Comparison of ENCODE assay signal across 8 mouse cellular contexts in the genomic region with DNA sequence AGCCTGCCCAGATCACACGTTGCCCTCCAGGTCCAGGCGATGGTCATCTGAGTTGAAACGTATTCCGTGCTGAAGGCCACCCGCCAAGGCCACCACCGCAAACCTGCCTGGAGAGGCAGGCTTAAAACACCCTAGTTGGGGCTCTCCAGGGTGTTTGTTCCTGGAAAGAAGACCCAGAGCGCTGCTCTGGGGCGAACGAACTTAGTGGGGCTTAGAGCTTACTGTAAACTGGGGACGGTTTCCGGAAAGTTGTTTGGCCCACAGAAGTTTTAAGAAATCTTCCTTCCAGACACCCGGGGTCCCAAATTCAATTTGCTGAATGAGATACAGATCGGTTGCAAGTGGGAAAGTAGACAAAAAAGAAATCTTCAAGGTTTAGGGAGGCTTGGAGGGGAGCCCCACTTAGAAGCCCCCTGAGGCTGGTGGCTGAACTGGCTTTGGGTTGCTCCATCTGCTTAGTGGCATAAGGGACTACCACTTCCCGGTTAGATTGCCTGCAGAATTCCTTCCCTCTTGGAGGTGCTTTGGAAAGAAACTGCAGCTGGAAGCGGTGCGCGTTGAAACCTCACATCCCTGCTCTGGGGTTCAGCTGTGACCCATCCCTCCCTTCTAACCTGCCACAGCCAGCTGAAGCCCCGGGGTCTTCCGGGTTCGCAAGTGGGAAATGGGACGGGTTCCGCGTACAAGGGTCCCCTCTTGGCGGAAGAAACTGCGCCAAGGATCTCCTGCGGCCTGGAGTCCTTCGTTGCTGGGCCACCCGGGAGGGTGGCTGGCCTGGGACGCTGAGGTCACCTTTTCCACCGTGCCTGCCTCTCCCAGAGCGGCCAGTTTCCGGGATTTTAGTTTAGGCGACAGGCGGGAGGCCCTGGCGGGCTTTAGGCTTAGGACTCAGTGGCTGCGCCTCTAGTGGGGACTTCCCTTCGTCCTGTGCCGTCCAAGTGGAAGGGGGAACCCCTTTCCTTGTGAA. TPM values are rescaled to one million over a fixed set of nuclear protein-coding genes. Genes with fewer than 3 reads are reported as not detected.
DNase-seq lines count a peak whose midpoint lies in the region; ATAC-seq and TF ChIP-seq lines count a peak whose summit lies in the region.

No protein-coding gene starts in this region.

- H3K4me2 ChIP-seq in lung, embryonic 14.5 days: peak overlapping the region; percentile 43
- peak overlapping the region; percentile 48 for H3K4me2 ChIP-seq in heart, embryonic 15.5 days
- H3K4me2 ChIP-seq in liver, embryonic 15.5 days: peak overlapping the region; percentile 18; the same call in 1 of the 2 replicates

- no peak for ATAC-seq in lung, embryonic 14.5 days (ENCODE audit: insufficient read depth)
- ATAC-seq in heart, embryonic 15.5 days (replicated peaks; ENCODE audit: insufficient number of reproducible peaks, insufficient read depth, low FRiP score, low read depth): no peak
- no peak for ATAC-seq in liver, embryonic 15.5 days (ENCODE audit: insufficient read depth)

- peaks cover 85% of the 10 kb centered on the region for H3K27me3 ChIP-seq in lung, embryonic 14.5 days (ENCODE audit: insufficient read depth, low read length)
- H3K27me3 ChIP-seq in heart, embryonic 15.5 days: peaks cover 97% of the 10 kb centered on the region
- H3K27me3 ChIP-seq in liver, embryonic 15.5 days: peaks cover 100% of the 10 kb centered on the region

- peak; percentile 26; the same call in 1 of the 2 replicates for TF ChIP-seq CTCF in lung, embryonic 14.5 days (IDR thresholded peaks at IDR 0.05; ENCODE audit: low read depth)

- no peaks in the 10 kb centered on the region for H3K4me1 ChIP-seq in lung, embryonic 14.5 days (ENCODE audit: insufficient read depth)
- H3K4me1 ChIP-seq in heart, embryonic 15.5 days (replicated peaks): peaks cover 36% of the 10 kb centered on the region
- H3K4me1 ChIP-seq in liver, embryonic 15.5 days (replicated peaks): no peaks in the 10 kb centered on the region; the same call in none of the 2 replicates

- no peak overlapping the region for H3K27ac ChIP-seq in lung, embryonic 14.5 days (ENCODE audit: low read depth)
- no peak overlapping the region for H3K27ac ChIP-seq in heart, embryonic 15.5 days
- H3K27ac ChIP-seq in liver, embryonic 15.5 days (replicated peaks): no peak overlapping the region

- no peak overlapping the region; the same call in 1 of the 2 replicates for H3K4me3 ChIP-seq in lung, embryonic 14.5 days (ENCODE audit: low read depth, low read length)
- peak overlapping the region; percentile 26 for H3K4me3 ChIP-seq in heart, embryonic 15.5 days
- H3K4me3 ChIP-seq in liver, embryonic 15.5 days (replicated peaks): no peak overlapping the region

- peak; percentile 52 for DNase-seq in lung, embryonic 14.5 days
- DNase-seq in lung, adult 18-20 months: no peak
- DNase-seq in embryo, embryonic 11 days: peak; percentile 67
- no peak for DNase-seq in cerebellum, postnatal 14 days
- DNase-seq in thymus, postnatal 14 days: no peak
- DNase-seq in ovary, postnatal 10 days (ENCODE audit: low spot score): no peak

- no peaks in the 10 kb centered on the region for H3K9me3 ChIP-seq in lung, embryonic 14.5 days (ENCODE audit: low read depth, low read length)
- no peaks in the 10 kb centered on the region for H3K9me3 ChIP-seq in heart, embryonic 15.5 days (replicated peaks)
- no peaks in the 10 kb centered on the region for H3K9me3 ChIP-seq in liver, embryonic 15.5 days (replicated peaks)

- no peaks in the 10 kb centered on the region for H3K36me3 ChIP-seq in lung, embryonic 14.5 days (ENCODE audit: insufficient read depth)
- no peaks in the 10 kb centered on the region for H3K36me3 ChIP-seq in heart, embryonic 15.5 days
- no peaks in the 10 kb centered on the region for H3K36me3 ChIP-seq in liver, embryonic 15.5 days (replicated peaks)

- 1% methylated on average over 38 of the region's 38 CpGs for WGBS in lung, embryonic 14.5 days
- WGBS in heart, embryonic 15.5 days: 2% methylated on average over 38 of the region's 38 CpGs
- WGBS in liver, embryonic 15.5 days (ENCODE audit: insufficient replicate concordance): under 1% methylated on average over 38 of the region's 38 CpGs

- H3K9ac ChIP-seq in lung, embryonic 14.5 days: no peak overlapping the region
- no peak overlapping the region for H3K9ac ChIP-seq in heart, embryonic 15.5 days
- no peak overlapping the region for H3K9ac ChIP-seq in liver, embryonic 15.5 days

RNA-seq across cellular contexts. Expression of a gene that starts 3.3 kb away (rescaled TPM):
- 0.35 and 0.86 TPM in 2 replicates for polyA plus RNA-seq in lung, embryonic 14.5 days (2014; fragmentation: Nextera tagmentation; extraction: Ambion mirVana)
- polyA plus RNA-seq in heart, embryonic 15.5 days (2015; fragmentation: Nextera tagmentation; extraction: Ambion mirVana): 0.20 and 0.48 TPM in 2 replicates
- 0.37 and 0.46 TPM in 2 replicates for polyA plus RNA-seq in liver, embryonic 15.5 days (2015; fragmentation: Nextera tagmentation; extraction: Ambion mirVana)

RNA-seq across cellular contexts. Expression of a gene that starts 34.1 kb away (rescaled TPM):
- polyA plus RNA-seq in lung, embryonic 14.5 days (2014; fragmentation: Nextera tagmentation; extraction: Ambion mirVana): 13.7 and 14.8 TPM in 2 replicates
- 4.6 and 7.4 TPM in 2 replicates for polyA plus RNA-seq in heart, embryonic 15.5 days (2015; fragmentation: Nextera tagmentation; extraction: Ambion mirVana)
- polyA plus RNA-seq in liver, embryonic 15.5 days (2015; fragmentation: Nextera tagmentation; extraction: Ambion mirVana): 0.40 and 0.47 TPM in 2 replicates

Comparison
In these comparisons a context has a peak if more than half of its experiments do, and no peak if none do; other contexts are left out.
1. DNase-seq: peak in lung, embryonic 14.5 days (single experiment) and embryo, embryonic 11 days (single experiment); none in lung, adult 18-20 months (0 of 2), cerebellum, postnatal 14 days (0 of 2), thymus, postnatal 14 days (single experiment) and ovary, postnatal 10 days (single experiment).
2. Peak in every context shown above with its lines, with median percentiles within 50 percentile points of each other: H3K4me2 ChIP-seq.